Mouse (Mus musculus) bone marrow, adult 2 months (tissue): Measurements from ENCODE around the gene Ankrd28. TPM values are rescaled to one million over a fixed set of nuclear protein-coding genes. Genes with fewer than 3 reads are reported as not detected.

Source experiments
- H3K27ac ChIP-seq: fragments of 200-500 bp; 2 replicates; pipeline ENCODE4 v1.5.1; 2012; ENCODE audit warnings: low read depth, mild to moderate bottlenecking, control low read depth, inconsistent platforms, low read length; ENCODE audit not compliant: control insufficient read depth, poor library complexity, insufficient read depth
- H3K4me1 ChIP-seq: fragments of 200-500 bp; 2 replicates; pipeline ENCODE4 v1.6.1; 2011; ENCODE audit warnings: low read length; ENCODE audit not compliant: control insufficient read depth, insufficient read depth
- H3K4me3 ChIP-seq: fragments of 200-500 bp; replicated peaks from 2 replicates; pipeline ENCODE3; 2011; ENCODE audit warnings: mild to moderate bottlenecking, low read depth, low read length, control low read depth; ENCODE audit not compliant: control insufficient read depth
- CTCF ChIP-seq: fragments of 200-500 bp; IDR thresholded peaks from 2 replicates; pipeline ENCODE4 v1.5.1; 2011; ENCODE audit warnings: low read length, control low read depth; ENCODE audit not compliant: control insufficient read depth, insufficient read depth
- POLR2A ChIP-seq: fragments of 200-500 bp; IDR thresholded peaks from 2 replicates; pipeline ENCODE4 v1.6.1; 2011; ENCODE audit warnings: low read depth, mild to moderate bottlenecking, control low read depth, low read length, borderline replicate concordance; ENCODE audit not compliant: control insufficient read depth
- WGBS: fragments of 180-500 bp; shearing (Covaris S2); methylation state at CpG from one replicate; pipeline ENCODE4 v1.1.7; 2018; 5-methylcytosine and 5-hydroxymethylcytosine counted together
- polyA plus RNA-seq: library from polyadenylated mRNA; stranded (reverse); fragments of >200 nt; gene quantifications from 2 replicates; pipeline ENCODE4 v1.2.4, GENCODE M21; 2011; ENCODE audit warnings: low replicate concordance; ENCODE audit not compliant: missing spikeins, insufficient read depth, insufficient read length

The Ankrd28 gene
- polyA plus RNA-seq, 1 experiment, result 20.6 TPM

GRCm38 (mm10) chr14:31800976-31801375 lies 29.5 kb downstream of the Ankrd28 start:
- TF ChIP-seq POLR2A (no peak), CTCF (no peak)
- H3K27ac ChIP-seq, result no peak overlapping the region
- 82% methylated on average over 7 of the region's 7 CpGs for WGBS
- H3K4me3 ChIP-seq, result no peak overlapping the region
- no peaks in the 10 kb centered on the region; the same call in 1 of the 2 replicates for H3K4me1 ChIP-seq

GRCm38 (mm10) chr14:31800446-31800845 lies 30.0 kb downstream of the Ankrd28 start:
- no peaks in the 10 kb centered on the region; the same call in 1 of the 2 replicates for H3K4me1 ChIP-seq
- no peak overlapping the region for H3K27ac ChIP-seq
- 87% methylated on average over 5 of the region's 5 CpGs for WGBS
- no peak overlapping the region for H3K4me3 ChIP-seq
- TF ChIP-seq CTCF (no peak), POLR2A (no peak)

- Histone ChIP-seq H3K4me3 (no peak overlapping the region), H3K27ac (no peak overlapping the region), H3K4me1 (no peaks in the 10 kb centered on the region; the same call in 1 of the 2 replicates)
- WGBS, result 83% methylated on average over 10 of the region's 10 CpGs
- TF ChIP-seq CTCF (no peak), POLR2A (no peak)
Measured at GRCm38 (mm10) chr14:31798937-31799336, 31.5 kb downstream of the Ankrd28 start.

GRCm38 (mm10) chr14:31795535-31795934 lies 34.9 kb downstream of the Ankrd28 start:
- Histone ChIP-seq H3K27ac (no peak overlapping the region), H3K4me1 (no peaks in the 10 kb centered on the region; the same call in 1 of the 2 replicates), H3K4me3 (no peak overlapping the region)
- 22% methylated on average over 1 of the region's 1 CpGs for WGBS
- TF ChIP-seq CTCF (no peak), POLR2A (no peak)

- no peak overlapping the region for H3K4me3 ChIP-seq
- TF ChIP-seq POLR2A (no peak), CTCF (no peak)
- WGBS, result 57% methylated on average over 1 of the region's 1 CpGs
- no peaks in the 10 kb centered on the region; the same call in 1 of the 2 replicates for H3K4me1 ChIP-seq
- H3K27ac ChIP-seq, result no peak overlapping the region
Measured at GRCm38 (mm10) chr14:31794776-31795126, 35.7 kb downstream of the Ankrd28 start.

GRCm38 (mm10) chr14:31793979-31794775 lies 36.3 kb downstream of the Ankrd28 start:
- H3K4me3 ChIP-seq, result no peak overlapping the region
- 68% methylated on average over 4 of the region's 4 CpGs for WGBS
- TF ChIP-seq CTCF (no peak), POLR2A (no peak)

GRCm38 (mm10) chr14:31790797-31791196 lies 39.7 kb downstream of the Ankrd28 start:
- Histone ChIP-seq H3K4me1 (no peaks in the 10 kb centered on the region; the same call in 1 of the 2 replicates), H3K27ac (no peak overlapping the region), H3K4me3 (no peak overlapping the region)
- WGBS, result 67% methylated on average over 1 of the region's 1 CpGs
- no peak for TF ChIP-seq POLR2A
- TF ChIP-seq CTCF, result no peak

More at GRCm38 (mm10) chr14:31793979-31794775, 36.3 kb downstream of the Ankrd28 start:
- H3K4me1 ChIP-seq, result no peaks in the 10 kb centered on the region
- H3K27ac ChIP-seq, result no peak overlapping the region

GRCm38 (mm10) chr14:31786906-31787305 lies 43.5 kb downstream of the Ankrd28 start:
- Histone ChIP-seq H3K4me3 (no peak overlapping the region), H3K4me1 (no peaks in the 10 kb centered on the region; the same call in 1 of the 2 replicates), H3K27ac (no peak overlapping the region)
- WGBS, result 72% methylated on average over 2 of the region's 2 CpGs
- TF ChIP-seq POLR2A (no peak), CTCF (no peak)
